Mouse (Mus musculus) ovary, postnatal 14 days (tissue): ENCODE measurements at regions not wholly inside any gene's neighbourhood (a gene's known extent, or its start where the extent isn't known, plus 50 kb on each side); places are given as distances from the start of the nearest gene placed in this dataset.

Source experiments
- DNase-seq: peaks from one replicate; pipeline ENCODE4 v3.0.0; 2022; ENCODE audit warnings: low spot score

DNA sequence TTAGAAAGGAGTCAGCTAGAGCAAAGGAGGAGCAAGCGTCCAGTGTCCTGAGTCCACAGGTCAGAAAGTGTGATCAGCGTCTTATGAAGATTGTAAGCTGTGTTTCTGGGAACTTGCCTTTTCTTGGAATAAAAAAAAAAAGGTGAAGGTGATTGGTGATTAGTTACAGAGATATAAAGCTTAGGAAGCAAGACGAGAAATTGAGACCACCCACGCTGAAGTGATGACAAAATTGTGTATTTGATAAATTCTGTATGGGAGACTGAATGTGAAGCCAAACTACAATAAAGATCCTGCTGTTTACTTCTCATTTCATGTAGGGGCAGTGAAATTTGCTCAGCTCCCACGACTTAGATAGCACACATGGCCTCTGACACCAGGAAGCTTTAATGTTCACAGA lies 109.0 kb upstream of the Spats2l start:
- DNase-seq: no peak

- no peak for DNase-seq
These were observed 108.2 kb upstream of the Spats2l start for GRCm38 (mm10) chr1:57665724-57666123.

DNA sequence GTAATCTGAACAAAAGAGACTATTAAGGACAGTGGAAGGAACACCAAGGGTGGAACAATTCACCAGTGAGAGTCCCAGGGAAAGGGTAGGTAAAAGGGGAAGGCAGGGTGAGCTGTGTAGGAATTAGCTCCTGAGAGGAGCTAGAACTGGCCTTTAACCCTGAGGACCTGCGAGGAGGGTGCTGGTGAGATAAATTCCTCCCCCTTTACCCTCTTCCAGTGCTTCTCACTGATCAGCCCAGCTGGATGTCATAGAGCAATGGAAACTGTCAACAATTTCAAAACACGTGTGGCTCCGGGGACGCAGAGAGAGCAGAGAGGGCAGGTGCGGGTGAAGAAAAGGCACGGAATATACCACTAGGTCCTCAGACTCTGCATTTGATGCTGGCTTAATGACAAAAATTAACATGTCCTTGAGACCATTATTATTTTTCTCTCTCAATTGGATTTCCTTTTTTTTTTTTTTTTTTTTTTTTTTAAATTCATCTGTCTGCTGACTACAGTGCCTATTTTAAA lies 107.7 kb upstream of the Spats2l start:
- no peak for DNase-seq

DNA sequence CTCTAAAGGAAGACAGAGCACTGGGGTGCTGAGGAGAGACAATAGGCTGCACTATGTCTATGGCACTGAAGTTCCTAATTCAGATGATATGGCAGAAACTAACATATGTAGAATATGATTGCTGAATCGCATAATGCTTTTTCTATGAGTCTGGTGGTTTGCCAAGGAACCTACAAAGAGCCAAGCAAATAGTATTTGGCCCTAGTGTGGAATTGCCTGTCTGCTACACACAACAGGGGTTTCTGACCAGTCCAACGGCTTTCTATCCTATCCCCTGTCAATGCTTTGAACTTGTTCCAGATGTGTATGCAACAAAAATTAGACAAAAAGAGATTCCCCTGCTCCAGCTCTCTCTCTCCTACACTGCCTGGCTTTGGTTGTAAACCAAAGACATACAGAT lies 100.5 kb upstream of the Spats2l start:
- no peak for DNase-seq

- no peak for DNase-seq
These were observed 99.8 kb upstream of the Spats2l start for GRCm38 (mm10) chr1:57673957-57674699.

DNA sequence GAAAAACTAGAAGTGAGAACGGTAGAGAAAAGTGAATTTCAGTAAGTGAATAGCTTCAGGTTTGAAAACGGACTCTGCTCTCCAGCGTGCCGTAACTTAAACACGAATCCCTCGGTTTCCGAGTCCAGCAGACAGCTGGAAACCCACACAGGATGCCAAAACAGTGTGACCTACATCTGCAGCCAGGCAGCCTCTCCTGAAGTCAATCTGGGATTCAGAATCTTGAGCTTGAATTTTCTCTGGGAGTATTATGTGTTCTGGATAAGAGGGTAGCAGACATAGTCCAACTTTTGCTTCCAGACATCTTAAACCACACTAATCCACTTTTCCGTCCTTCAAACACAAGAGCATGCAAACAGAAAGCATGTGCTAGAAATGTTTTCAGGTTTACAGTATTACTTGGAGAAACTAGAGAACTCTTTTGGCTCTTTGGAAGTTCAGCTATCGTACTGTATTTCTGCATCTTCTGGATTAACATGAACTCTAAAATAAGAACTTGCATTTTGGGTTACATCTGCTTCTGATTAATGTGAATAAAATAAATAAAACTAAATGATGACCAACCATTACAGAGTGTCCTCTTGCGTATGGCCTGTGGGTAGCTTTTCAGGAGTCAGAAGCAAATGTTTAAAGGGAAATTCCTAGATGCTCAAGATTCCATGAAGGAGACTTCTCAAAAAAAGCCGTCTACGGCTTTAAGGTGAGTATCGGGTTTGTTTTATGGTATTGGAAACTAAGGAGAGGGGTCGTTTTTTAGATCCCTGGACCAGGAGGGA lies 89.4 kb upstream of the Spats2l start:
- DNase-seq: no peak

DNA sequence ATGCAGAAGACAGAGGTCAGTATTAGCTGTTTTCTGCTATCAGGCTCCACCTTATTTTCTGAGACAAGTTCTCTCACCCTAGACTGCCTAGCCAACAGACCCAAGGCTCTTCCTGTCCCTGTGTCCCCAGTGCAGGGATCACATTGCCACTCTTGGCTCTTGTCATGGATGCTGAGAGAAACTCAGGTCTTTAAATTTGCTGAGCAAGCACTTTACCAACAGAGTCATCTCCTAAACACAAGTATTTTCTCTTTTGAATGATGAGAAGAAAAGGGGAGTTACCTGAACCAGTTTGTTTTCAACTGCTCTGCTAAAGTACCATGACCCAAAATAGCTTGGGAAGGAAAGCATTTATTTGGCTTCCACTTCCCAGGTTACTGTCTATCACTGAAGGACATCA lies 84.7 kb upstream of the Spats2l start:
- DNase-seq: no peak

DNA sequence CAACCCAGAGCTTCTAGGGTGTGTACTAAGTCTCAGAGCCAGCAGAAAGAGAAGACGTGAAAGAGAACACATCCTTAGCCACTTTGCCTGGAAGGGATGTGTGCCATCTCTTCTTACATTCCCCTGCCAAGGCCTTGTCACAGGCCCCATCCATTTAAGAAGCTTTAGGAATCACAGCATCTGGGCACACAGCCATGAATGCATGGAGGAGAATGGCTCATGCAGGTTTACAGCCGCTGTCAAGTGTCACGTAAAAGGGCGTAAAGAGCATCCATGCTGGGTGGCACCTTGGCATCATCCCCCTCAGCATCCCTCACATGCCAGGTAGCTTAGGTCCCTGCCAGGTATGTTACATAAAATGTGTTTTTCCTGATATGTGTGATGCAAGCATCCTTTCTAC lies 66.1 kb upstream of the Spats2l start:
- no peak for DNase-seq

- DNase-seq: no peak
These were observed 61.0 kb upstream of the Spats2l start for GRCm38 (mm10) chr1:57712916-57713503.

- no peak for DNase-seq
These were observed 56.7 kb upstream of the Spats2l start for GRCm38 (mm10) chr1:57717139-57717800.

GRCm38 (mm10) chr1:57718409-57718808 lies 55.6 kb upstream of the Spats2l start:
- no peak for DNase-seq
